Mouse (Mus musculus): ENCODE measurements around the gene Slc16a14.
"Not testable (repeated sequence)": the region's sequence is repeated elsewhere in the genome, so short reads cannot be mapped to it uniquely, and the experiment has no call there.

Slc16a14 gene

DNA sequence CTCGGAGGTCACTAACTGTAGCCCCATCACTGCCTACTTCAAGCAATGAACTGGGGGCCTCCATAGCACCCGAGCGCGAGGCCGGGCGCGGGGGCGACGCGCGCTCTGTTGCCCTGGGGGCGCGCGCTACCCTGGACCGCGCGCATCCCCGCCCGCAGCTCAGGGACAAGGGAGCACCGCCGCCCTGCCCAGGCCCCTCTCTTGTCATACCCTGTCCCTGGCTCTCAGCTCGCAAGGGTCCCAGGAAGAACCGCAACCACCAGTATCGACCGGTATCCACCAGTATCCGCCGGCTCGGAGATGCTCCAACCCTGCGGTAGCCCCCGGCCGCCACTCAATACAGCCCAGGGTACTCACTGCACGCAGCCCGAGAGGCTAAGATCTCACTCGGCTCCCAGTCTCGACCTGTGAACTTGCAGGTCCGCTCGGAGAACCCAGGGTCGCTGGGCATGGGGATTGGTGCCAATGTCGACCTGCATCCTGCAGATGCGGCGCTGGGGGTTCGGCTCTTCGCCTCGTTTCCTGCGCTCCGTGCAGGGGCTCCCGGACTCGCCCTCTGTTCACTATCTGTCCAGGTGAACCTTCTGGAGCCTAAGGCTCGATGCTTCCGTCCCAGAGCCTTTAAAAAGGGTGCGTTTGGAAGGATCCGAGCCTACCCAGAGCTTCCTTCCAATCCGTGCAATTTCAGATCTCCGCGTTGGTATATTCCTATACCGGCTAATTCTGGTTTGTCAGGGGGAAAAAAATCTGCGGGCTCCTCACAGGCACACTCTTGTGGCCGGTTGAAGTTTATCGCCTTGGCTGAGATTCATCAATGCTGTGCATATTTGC is at the start of gene Slc16a14:
TSS of gene Slc16a14 (minus strand) at position 632 of the 831 bp plus-strand sequence.
- no peaks in the 10 kb centered on the region; the same call in 1 of the 2 replicates for H3K27me3 ChIP-seq (ENCODE audit: control insufficient read depth, insufficient read depth, low read length, poor library complexity, severe bottlenecking)
- DNase-seq (ENCODE audit: low read depth, low spot score), result no peak

DNA sequence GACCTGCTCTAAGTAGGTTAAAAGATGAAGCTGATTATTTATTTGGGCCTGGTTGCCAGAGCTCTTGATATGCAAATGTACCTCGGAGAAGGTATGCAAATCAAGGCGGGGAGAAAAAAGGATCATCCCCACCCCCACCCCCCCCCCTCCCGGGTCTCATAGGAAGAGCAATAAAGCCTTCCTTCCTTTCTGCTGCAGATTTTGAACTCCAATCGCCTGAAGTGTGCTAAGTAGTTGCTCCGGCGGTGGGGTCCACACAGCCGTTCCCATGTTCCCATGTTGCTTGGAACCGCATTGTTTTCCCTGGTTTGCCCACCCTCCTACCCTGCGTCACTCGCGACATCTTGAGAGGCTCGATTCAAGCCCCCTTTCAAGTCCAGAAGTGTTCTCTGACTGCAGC is 26.8 kb upstream of the Slc16a14 start:
- H3K36me3 ChIP-seq (ENCODE audit: control insufficient read depth, insufficient read depth, low read length, poor library complexity, severe bottlenecking); H3K27me3 ChIP-seq (ENCODE audit: control insufficient read depth, insufficient read depth, low read length, poor library complexity, severe bottlenecking); DNase-seq (ENCODE audit: low read depth, low spot score): not testable (repeated sequence)

More for the DNA sequence above, at the start of gene Slc16a14:
- H3K36me3 ChIP-seq (ENCODE audit: control insufficient read depth, insufficient read depth, low read length, poor library complexity, severe bottlenecking), result no peaks in the 10 kb centered on the region

DNA sequence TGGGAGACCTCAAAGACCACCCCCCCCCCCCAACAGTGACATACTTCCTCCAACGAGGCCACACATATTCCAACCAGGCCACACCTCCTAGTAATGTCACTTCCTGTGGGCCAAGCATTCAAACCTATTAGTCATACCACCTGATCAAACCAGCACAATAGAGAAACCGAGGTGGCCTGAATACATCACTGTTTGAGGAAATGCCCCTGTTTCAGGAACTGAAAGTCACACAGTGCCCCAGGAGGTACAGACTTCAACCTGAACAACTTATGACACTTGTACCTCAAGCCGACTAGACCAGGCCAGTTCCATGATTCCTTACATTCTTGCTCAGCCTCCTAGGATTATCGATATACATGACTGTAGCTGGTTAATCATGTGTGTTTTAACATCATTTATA is 22.8 kb upstream of the Slc16a14 start:
- DNase-seq (ENCODE audit: low read depth, low spot score); H3K36me3 ChIP-seq (ENCODE audit: control insufficient read depth, insufficient read depth, low read length, poor library complexity, severe bottlenecking); H3K27me3 ChIP-seq (ENCODE audit: control insufficient read depth, insufficient read depth, low read length, poor library complexity, severe bottlenecking): not testable (repeated sequence)

DNA sequence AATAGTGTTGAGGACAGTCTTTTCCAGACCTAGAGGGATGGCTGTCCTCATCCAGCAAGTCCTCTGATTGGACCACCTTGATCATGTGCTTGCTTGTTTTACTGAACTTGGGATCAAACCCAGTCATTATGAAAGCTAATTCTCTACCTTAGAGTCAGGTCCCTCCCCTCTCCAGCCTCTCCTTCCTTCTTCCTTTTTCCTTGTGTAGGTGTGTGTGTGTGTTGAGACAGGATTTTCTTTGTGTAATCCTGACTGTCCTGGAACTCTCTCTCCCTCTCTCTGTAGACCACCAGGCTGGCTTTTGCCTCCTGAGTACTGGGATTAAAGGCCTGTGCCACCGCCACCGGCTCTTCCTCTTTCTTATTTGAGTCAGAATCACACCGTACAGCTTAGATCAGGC is 21.8 kb upstream of the Slc16a14 start:
- DNase-seq (ENCODE audit: low read depth, low spot score); H3K27me3 ChIP-seq (ENCODE audit: control insufficient read depth, insufficient read depth, low read length, poor library complexity, severe bottlenecking); H3K36me3 ChIP-seq (ENCODE audit: control insufficient read depth, insufficient read depth, low read length, poor library complexity, severe bottlenecking): not testable (repeated sequence)

DNA sequence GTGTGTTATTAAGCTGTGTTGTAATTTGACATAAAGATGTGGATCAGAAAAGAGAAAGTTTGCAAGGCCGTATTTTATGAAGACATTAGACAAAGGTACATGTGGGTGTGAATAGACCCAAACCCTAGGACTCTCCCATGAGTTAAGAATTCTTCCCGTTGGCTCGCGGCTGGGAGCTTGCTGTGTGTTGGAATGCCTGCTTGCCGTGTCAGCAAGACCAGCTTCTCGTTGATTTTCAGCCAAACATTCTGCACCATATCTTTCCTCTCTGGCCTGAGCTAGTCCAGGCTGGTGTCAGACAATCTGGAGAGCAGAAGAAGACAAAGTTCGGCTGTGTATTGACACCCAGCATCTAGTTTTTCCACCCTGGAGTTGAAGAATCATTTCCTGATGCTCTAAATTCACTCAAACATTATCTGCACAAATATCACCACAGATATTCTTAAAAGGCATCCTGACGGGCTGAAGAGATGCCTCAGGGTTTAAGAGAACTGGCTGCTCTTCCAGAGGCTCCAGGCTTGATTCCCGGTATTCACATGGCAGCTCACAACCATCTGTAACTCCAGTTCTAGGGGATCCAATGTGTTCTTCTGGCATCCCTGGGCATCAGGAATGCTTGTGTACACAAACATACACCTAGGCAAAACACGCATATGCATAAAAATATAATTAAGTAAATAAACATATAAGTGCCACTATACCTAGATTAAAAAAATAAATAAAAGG is 17.7 kb upstream of the Slc16a14 start:
- Histone ChIP-seq H3K27me3 (ENCODE audit: control insufficient read depth, insufficient read depth, low read length, poor library complexity, severe bottlenecking) (no peaks in the 10 kb centered on the region), H3K36me3 (ENCODE audit: control insufficient read depth, insufficient read depth, low read length, poor library complexity, severe bottlenecking) (no peaks in the 10 kb centered on the region)
- DNase-seq (ENCODE audit: low read depth, low spot score), result no peak

DNA sequence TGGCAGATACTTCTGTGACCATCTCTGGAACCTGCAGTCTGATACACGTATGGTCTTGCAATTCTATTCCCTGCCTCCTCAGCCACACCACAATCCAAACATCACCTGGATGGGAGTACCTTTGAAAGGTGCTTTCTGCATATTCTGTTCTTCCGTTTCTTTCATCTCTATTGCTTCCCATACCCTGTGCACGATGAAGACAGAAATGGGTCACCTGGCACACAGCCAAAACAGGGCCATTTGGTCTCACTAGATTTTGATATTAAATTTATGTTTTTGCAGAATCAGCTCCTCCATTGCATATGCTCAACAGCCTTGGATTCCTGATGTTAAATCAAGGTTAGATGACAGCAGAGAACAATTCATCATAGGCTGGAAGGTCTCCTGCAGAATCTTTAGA is 16.6 kb upstream of the Slc16a14 start:
- DNase-seq (ENCODE audit: low read depth, low spot score), result no peak
- no peaks in the 10 kb centered on the region for H3K36me3 ChIP-seq (ENCODE audit: control insufficient read depth, insufficient read depth, low read length, poor library complexity, severe bottlenecking)
- H3K27me3 ChIP-seq (ENCODE audit: control insufficient read depth, insufficient read depth, low read length, poor library complexity, severe bottlenecking), result no peaks in the 10 kb centered on the region

DNA sequence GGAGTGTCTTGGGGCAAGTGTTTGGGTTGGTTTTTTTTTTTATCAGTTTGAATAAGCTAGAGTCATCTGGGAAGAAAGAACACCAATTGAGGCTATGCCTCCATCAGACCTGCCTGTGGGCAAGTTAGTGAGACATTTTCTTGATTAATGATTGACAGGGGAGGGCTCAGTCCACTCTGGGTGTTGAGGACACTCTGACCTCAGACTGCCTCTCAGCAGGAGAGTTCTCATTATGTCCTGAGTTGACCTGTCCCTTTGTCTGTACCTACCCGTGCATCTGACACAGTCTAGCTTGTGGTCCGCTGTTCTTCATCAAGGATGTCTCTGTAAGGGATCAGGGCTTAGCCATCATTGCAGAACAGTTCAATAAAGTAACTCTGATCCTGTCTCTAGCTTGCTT is 12.5 kb upstream of the Slc16a14 start:
- no peaks in the 10 kb centered on the region for H3K27me3 ChIP-seq (ENCODE audit: control insufficient read depth, insufficient read depth, low read length, poor library complexity, severe bottlenecking)
- H3K36me3 ChIP-seq (ENCODE audit: control insufficient read depth, insufficient read depth, low read length, poor library complexity, severe bottlenecking), result no peaks in the 10 kb centered on the region
- DNase-seq (ENCODE audit: low read depth, low spot score), result no peak

DNA sequence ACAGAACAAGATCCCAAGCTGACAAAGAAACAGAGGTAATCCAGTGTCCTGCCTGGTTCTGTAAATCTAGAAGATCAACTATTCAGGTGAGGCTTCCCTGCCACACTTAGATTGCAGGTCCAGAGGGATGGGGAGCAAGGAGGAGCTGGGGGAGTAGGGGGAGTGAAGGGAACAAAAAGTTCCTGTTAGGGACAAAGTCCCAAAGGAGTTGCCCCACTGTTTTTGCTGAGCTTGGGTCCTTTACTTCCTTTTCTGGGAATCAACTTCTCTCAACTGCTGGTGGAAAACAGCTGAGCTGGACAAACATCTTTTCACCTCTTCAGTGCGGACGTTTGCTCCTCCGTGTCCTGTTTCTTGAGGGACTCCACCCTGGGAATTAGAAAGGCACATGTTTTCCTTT is 11.0 kb upstream of the Slc16a14 start:
- no peak for DNase-seq (ENCODE audit: low read depth, low spot score)
- Histone ChIP-seq H3K27me3 (ENCODE audit: control insufficient read depth, insufficient read depth, low read length, poor library complexity, severe bottlenecking) (no peaks in the 10 kb centered on the region), H3K36me3 (ENCODE audit: control insufficient read depth, insufficient read depth, low read length, poor library complexity, severe bottlenecking) (no peaks in the 10 kb centered on the region)

DNA sequence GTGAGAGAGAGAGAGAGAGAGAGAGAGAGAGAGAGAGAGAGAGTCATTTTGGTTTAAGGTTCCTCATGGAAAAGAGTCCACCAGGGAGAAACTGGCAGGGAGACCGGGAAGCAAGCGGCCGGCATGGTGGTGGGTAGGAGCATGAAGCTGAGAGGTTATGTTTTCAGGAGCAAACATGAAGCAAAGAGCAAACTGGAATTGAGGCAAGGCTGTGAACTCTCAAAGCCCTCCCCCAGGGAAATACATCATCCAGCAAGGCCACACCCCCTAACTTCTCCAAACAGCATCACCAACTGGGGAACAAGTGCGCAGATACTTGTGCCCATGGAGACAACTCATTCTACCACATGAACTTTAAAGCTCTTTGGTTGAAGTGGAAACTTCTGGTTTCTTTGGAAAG is 8.6 kb upstream of the Slc16a14 start:
- Histone ChIP-seq H3K36me3 (ENCODE audit: control insufficient read depth, insufficient read depth, low read length, poor library complexity, severe bottlenecking) (no peaks in the 10 kb centered on the region), H3K27me3 (ENCODE audit: control insufficient read depth, insufficient read depth, low read length, poor library complexity, severe bottlenecking) (no peaks in the 10 kb centered on the region)
- DNase-seq (ENCODE audit: low read depth, low spot score), result no peak

DNA sequence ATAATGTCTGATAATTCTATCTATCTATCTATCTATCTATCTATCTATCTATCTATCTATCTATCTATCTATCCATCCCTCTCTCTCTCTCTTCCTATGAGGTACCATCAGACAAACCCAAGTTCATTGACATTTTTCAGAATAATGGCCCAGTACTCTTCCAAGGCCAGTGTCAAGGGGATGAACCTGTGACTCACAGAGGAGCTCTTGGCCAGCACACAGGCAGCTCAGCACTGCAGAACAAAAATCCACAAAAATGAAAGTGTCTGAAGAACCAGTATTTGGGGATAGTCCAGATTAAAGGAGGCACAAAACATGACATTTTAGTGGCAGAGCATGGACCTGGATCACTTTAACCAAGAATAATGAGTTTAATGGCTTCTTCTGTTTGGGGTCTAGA is 7.7 kb upstream of the Slc16a14 start:
- DNase-seq (ENCODE audit: low read depth, low spot score), result no peak
- Histone ChIP-seq H3K36me3 (ENCODE audit: control insufficient read depth, insufficient read depth, low read length, poor library complexity, severe bottlenecking) (no peaks in the 10 kb centered on the region), H3K27me3 (ENCODE audit: control insufficient read depth, insufficient read depth, low read length, poor library complexity, severe bottlenecking) (no peaks in the 10 kb centered on the region)

DNA sequence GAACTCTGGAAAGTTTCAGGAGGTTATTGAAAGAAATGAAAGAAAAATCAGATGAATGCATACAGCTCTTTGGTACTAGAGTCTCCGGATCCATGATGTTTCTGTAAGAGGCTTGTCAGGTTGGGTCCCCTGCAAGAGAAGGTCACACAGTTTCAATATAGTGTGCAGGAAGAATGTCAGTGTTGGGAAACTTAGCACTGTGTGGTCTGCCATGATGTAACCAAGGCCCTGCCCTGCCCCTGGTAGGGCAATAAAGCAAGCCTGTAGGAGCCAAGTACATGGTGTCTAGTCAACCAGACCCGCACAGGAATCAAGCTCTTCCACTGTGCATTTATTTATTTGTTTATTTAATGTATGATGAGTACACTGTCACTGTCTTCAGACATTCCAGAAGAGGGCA is 5.4 kb upstream of the Slc16a14 start:
- H3K36me3 ChIP-seq (ENCODE audit: control insufficient read depth, insufficient read depth, low read length, poor library complexity, severe bottlenecking), result no peaks in the 10 kb centered on the region
- no peak for DNase-seq (ENCODE audit: low read depth, low spot score)
- H3K27me3 ChIP-seq (ENCODE audit: control insufficient read depth, insufficient read depth, low read length, poor library complexity, severe bottlenecking), result no peaks in the 10 kb centered on the region; the same call in 1 of the 2 replicates

DNA sequence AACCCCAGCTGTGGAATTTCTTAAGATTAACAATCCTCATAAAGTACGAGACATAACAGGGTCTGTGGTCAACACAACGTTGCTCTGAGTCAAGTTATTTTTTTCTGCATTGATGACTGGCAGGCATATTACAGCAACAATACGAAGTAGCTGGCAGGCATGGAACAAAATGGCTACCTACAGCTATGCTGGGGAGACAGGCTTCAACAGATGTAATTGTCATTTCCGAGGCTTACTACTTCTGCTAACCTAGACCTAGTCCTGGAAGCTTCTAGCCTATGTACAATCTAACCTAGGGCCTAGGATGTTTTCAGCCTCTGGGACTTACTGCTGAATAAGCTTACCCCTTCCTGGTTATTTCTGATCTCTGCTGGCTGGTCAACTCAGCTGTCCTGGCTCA is 4.5 kb upstream of the Slc16a14 start:
- Histone ChIP-seq H3K36me3 (ENCODE audit: control insufficient read depth, insufficient read depth, low read length, poor library complexity, severe bottlenecking) (no peaks in the 10 kb centered on the region), H3K27me3 (ENCODE audit: control insufficient read depth, insufficient read depth, low read length, poor library complexity, severe bottlenecking) (no peaks in the 10 kb centered on the region; the same call in 1 of the 2 replicates)
- no peak for DNase-seq (ENCODE audit: low read depth, low spot score)

DNA sequence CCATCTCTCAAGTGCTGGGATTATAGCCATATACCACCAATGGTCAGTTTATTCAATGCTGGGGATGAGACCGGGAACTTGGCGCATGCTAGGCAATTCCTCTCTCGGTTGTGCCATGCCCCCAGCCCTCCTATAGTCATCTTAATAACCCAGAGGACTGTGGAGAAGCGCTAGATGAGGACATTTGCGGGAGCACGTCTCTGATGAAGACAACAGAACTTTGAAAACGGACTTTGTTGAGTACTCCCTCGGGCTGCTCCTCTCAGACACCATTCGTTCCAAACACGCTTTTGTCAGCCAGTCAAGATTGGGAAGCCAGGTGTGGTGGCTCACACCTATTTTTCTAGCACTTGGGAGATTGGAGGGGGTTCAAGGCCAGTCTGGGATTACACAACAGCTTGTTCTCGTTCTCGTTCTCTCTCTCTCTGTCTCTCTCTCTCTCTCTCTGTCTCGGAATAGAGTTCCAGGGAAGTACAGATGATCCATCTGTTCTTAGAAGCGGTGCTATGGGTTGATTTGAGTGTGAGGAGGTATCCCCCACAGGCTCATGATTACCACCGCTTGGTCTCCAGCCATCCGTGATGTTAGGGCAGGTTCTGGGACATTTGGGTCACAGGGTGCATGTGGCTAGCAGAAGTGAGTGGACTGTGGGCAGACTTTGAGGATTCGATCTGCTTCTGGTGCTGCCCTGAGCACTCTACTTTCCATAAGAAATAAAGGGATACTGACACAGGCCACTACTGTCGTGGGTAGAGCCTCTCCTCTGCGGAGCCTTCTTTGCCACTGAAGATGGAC is 2.0 kb upstream of the Slc16a14 start:
- H3K36me3 ChIP-seq (ENCODE audit: control insufficient read depth, insufficient read depth, low read length, poor library complexity, severe bottlenecking), result no peaks in the 10 kb centered on the region
- DNase-seq (ENCODE audit: low read depth, low spot score), result no peak
- no peaks in the 10 kb centered on the region; the same call in 1 of the 2 replicates for H3K27me3 ChIP-seq (ENCODE audit: control insufficient read depth, insufficient read depth, low read length, poor library complexity, severe bottlenecking)

DNA sequence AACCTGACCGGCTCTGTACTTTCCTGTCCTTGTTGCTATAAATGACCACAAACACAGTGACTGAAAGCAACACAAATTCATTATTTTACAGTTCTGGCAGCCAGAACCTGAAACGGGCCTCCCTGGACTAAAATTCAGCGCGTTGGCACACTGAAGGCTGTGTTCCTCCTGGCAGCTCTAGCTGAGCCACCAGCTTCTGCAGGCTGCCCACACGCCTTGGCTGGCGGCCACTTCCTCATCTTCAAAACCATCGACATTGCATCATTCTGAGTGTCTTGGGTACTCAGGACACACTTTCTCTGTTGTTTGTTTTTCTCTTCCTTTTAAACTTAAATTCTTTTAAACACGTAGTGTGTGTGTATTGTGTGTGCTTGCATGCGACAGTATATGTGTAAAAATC is 734 bp upstream of the Slc16a14 start:
- no peak for DNase-seq (ENCODE audit: low read depth, low spot score)
- Histone ChIP-seq H3K36me3 (ENCODE audit: control insufficient read depth, insufficient read depth, low read length, poor library complexity, severe bottlenecking) (no peaks in the 10 kb centered on the region), H3K27me3 (ENCODE audit: control insufficient read depth, insufficient read depth, low read length, poor library complexity, severe bottlenecking) (no peaks in the 10 kb centered on the region; the same call in 1 of the 2 replicates)

DNA sequence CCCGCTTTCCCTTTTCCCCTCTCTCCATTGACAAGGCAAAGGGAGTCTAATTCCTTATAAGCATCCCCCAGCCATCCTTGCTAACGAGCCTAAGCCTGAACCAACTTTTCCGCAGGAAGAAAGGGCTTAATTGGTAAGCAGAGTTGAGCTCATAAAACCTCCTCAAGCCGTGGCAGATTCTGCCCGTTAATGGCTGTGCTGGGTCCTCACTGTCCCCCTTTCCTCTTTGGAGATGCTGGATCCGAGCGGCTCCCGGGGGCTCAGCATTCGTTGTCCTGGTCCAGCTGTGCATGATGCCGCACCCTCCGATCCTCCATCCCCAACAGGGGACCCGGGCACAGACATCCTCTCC is 807 bp downstream of the Slc16a14 start:
- no peaks in the 10 kb centered on the region for H3K36me3 ChIP-seq (ENCODE audit: control insufficient read depth, insufficient read depth, low read length, poor library complexity, severe bottlenecking)
- no peaks in the 10 kb centered on the region; the same call in 1 of the 2 replicates for H3K27me3 ChIP-seq (ENCODE audit: control insufficient read depth, insufficient read depth, low read length, poor library complexity, severe bottlenecking)
- DNase-seq (ENCODE audit: low read depth, low spot score), result no peak
